Mouse (Mus musculus) myocyte (in vitro differentiated cells): ENCODE results near the gene Tmem127.

Source experiments
- MAX ChIP-seq: IDR thresholded peaks from one replicate; pipeline ENCODE4 v1.6.1; 2011; ENCODE audit warnings: low read depth, mild to moderate bottlenecking, control low read depth
- POLR2A ChIP-seq: IDR thresholded peaks from one replicate; pipeline ENCODE4 v1.6.1; 2011; ENCODE audit warnings: low read depth, mild to moderate bottlenecking, control low read depth, moderate library complexity; ENCODE audit not compliant: insufficient read length
- TCF12 ChIP-seq: IDR thresholded peaks from one replicate; pipeline ENCODE4 v1.6.1; 2011; ENCODE audit warnings: mild to moderate bottlenecking, control low read depth; ENCODE audit not compliant: poor library complexity, insufficient read depth, severe bottlenecking
- USF1 ChIP-seq: IDR thresholded peaks from one replicate; pipeline ENCODE4 v1.6.1; 2011; ENCODE audit warnings: low read depth, mild to moderate bottlenecking, control low read depth, moderate library complexity

DNA sequence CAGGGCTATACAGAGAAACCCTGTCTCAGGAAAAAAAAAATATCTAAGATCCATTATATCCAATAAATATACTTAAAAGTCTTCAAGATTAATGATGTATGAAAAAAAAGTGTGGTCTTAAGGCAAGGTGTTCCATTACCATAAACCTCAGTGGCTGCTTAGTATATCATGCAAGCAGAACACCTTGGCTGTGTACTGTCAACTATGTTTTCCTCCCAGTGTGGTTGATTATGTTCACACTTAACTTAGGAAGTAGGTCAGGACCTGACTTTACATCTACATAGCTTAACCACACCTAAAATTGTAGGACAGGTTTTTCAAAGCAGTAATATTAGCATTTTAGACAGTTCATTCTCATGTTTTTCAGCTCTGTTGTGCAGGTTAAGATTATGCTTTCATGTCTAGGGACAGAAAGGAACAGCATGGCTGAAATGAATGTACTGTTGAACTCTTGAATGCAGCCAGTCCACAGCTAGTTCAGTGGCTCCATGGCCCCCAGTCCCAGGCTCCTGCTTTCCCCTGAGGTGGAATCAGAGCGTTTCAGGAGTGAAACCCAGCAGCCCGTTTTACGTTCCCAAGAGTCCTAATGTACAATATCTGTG lies 57.0 kb downstream of the Tmem127 start:
- TF ChIP-seq MAX (no peak), USF1 (no peak), TCF12 (no peak), POLR2A (no peak)
